In genomic region chr2:59219997-59220789, GRCm38 (mm10) we compare ENCODE assay signal across 7 mouse cellular contexts. TPM values are rescaled to one million over a fixed set of nuclear protein-coding genes. Genes with fewer than 3 reads are reported as not detected.
DNase-seq lines count a peak whose midpoint lies in the region; ATAC-seq lines count a peak whose summit lies in the region.

No protein-coding gene starts in this region.

- 7% methylated on average over 9 of the region's 9 CpGs for WGBS in heart, embryonic 14.5 days
- 46% methylated on average over 9 of the region's 9 CpGs for WGBS in limb, embryonic 13.5 days

- no peaks in the 10 kb centered on the region for H3K27me3 ChIP-seq in heart, embryonic 14.5 days (ENCODE audit: control insufficient read depth, insufficient read depth, low read length)
- no peaks in the 10 kb centered on the region for H3K27me3 ChIP-seq in limb, embryonic 13.5 days

- H3K4me2 ChIP-seq in heart, embryonic 14.5 days (ENCODE audit: low read length), result peak overlapping the region; percentile 36
- H3K4me2 ChIP-seq in limb, embryonic 13.5 days (replicated peaks), result no peak overlapping the region

- H3K36me3 ChIP-seq in heart, embryonic 14.5 days (ENCODE audit: control insufficient read depth, insufficient read depth, low read length), result peaks cover 27% of the 10 kb centered on the region
- no peaks in the 10 kb centered on the region for H3K36me3 ChIP-seq in limb, embryonic 13.5 days

- H3K9ac ChIP-seq in heart, embryonic 14.5 days (ENCODE audit: low read length), result peak overlapping the region; percentile 42
- H3K9ac ChIP-seq in limb, embryonic 13.5 days, result no peak overlapping the region

- H3K9me3 ChIP-seq in heart, embryonic 14.5 days (ENCODE audit: control insufficient read depth, low read length), result no peaks in the 10 kb centered on the region
- H3K9me3 ChIP-seq in limb, embryonic 13.5 days, result no peaks in the 10 kb centered on the region

- peak overlapping the region; percentile 89 to 91 for H3K27ac ChIP-seq in heart, embryonic 14.5 days (replicated peaks in 1 of 2; ENCODE audit: control insufficient read depth in 1 of 2, insufficient read depth in 1 of 2, low read depth in 2 of 2, low read length in 2 of 2)
- H3K27ac ChIP-seq in limb, embryonic 13.5 days, result peak overlapping the region; percentile 28; the same call in 1 of the 2 replicates

- H3K4me3 ChIP-seq in heart, embryonic 14.5 days (ENCODE audit: control insufficient read depth in 1 of 2, insufficient read depth in 1 of 2, low read depth in 1 of 2, low read length in 2 of 2), result no peak overlapping the region
- H3K4me3 ChIP-seq in limb, embryonic 13.5 days, result no peak overlapping the region

- ATAC-seq in heart, embryonic 14.5 days (ENCODE audit: insufficient number of reproducible peaks, insufficient read depth, low FRiP score, low read depth), result peak; percentile 64; the same call in 1 of the 2 replicates
- ATAC-seq in limb, embryonic 13.5 days (ENCODE audit: low FRiP score, low read depth), result no peak
- ATAC-seq in activated CD4-positive, CD25-positive, alpha-beta regulatory T cell, adult 4 months, result no peak

- peaks cover 13 to 29% of the 10 kb centered on the region in 2 experiments for H3K4me1 ChIP-seq in heart, embryonic 14.5 days (ENCODE audit: control insufficient read depth in 2 of 2, insufficient read depth in 2 of 2, low read length in 2 of 2)
- H3K4me1 ChIP-seq in limb, embryonic 13.5 days, result peaks cover 13% of the 10 kb centered on the region

- DNase-seq in ovary, postnatal 14 days (ENCODE audit: low spot score), result peak; percentile 9
- DNase-seq in ovary, postnatal 10 days (ENCODE audit: low spot score), result no peak
- peak; percentile 30 to 40 for DNase-seq in urinary bladder, postnatal 36 days (ENCODE audit: low spot score in 2 of 2)
- DNase-seq in left cerebral cortex, adult 9 months (ENCODE audit: low spot score in 2 of 2), result no peak

RNA-seq across cellular contexts. Expression of gene Pkp4, which starts 59.5 kb away (rescaled TPM):
- polyA plus RNA-seq in heart, embryonic 14.5 days (2014; fragmentation: Nextera tagmentation; extraction: Ambion mirVana), result 54.8 and 57.7 TPM in 2 replicates
- polyA plus RNA-seq in limb, embryonic 13.5 days (2015; fragmentation: Nextera tagmentation; extraction: Ambion mirVana), result 22.7 and 23.2 TPM in 2 replicates
- 10 to 100 TPM in 1 of 2 experiments, 1 to 10 TPM in 1; 9.4 to 12.0 TPM for polyA plus RNA-seq in activated CD4-positive, CD25-positive, alpha-beta regulatory T cell, adult 4 months (2017; shearing (Covaris generic))

RNA-seq across cellular contexts. Expression of gene Ccdc148, which starts 59.7 kb away (rescaled TPM):
- 0.61 and 1.1 TPM in 2 replicates for polyA plus RNA-seq in heart, embryonic 14.5 days (2014; fragmentation: Nextera tagmentation; extraction: Ambion mirVana)
- 0.57 and 0.75 TPM in 2 replicates for polyA plus RNA-seq in limb, embryonic 13.5 days (2015; fragmentation: Nextera tagmentation; extraction: Ambion mirVana)
- 1 to 10 TPM in 1 of 2 experiments, under 1 TPM in 1; 0.86 to 1.1 TPM for polyA plus RNA-seq in activated CD4-positive, CD25-positive, alpha-beta regulatory T cell, adult 4 months (2017; shearing (Covaris generic))

Comparison
In these comparisons a context has a peak if more than half of its experiments do, and no peak if none do; other contexts are left out.
1. DNase-seq: peak in ovary, postnatal 14 days (single experiment) and urinary bladder, postnatal 36 days (2 of 2); none in ovary, postnatal 10 days (single experiment) and left cerebral cortex, adult 9 months (0 of 2).